Mouse (Mus musculus) olfactory bulb, adult 2 months (tissue): ENCODE measurements around the gene 1700011L22Rik.

ENCODE experiments used
- CTCF ChIP-seq: fragments of 200-500 bp; IDR thresholded peaks from 2 replicates; pipeline ENCODE4 v1.5.1; 2012; ENCODE audit warnings: low read depth, mild to moderate bottlenecking, low read length, moderate library complexity; ENCODE audit not compliant: insufficient read depth
- POLR2A ChIP-seq: fragments of 200-500 bp; IDR thresholded peaks from 2 replicates; pipeline ENCODE4 v1.6.1; 2012; ENCODE audit warnings: mild to moderate bottlenecking, low read depth, low read length, moderate library complexity; ENCODE audit not compliant: insufficient read depth

DNA sequence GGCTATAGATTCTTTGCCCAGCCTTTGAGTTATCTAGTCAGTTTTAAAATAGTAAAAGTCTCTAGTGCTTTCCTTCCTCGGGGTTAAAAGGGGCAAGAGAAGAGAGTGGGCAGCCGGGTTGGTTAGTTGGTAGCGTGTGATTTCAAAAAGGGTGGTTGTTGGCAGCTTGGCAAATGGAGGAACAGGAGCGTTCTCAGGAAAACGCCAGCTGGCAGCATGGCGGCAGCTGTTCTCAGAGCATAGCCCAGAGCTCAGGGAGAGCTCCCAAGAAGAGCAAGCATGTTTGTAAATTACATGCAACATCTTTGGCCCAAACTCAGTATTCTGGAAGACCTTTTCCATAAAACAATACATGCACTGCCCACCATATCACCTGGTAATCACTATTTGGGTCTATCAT is 5.4 kb upstream of the 1700011L22Rik start:
- no peak for TF ChIP-seq CTCF
- no peak for TF ChIP-seq POLR2A
